8 mouse cellular contexts compared by ENCODE assay signal in genomic region chr14:75834739-75835381, GRCm38 (mm10). TPM values are rescaled to one million over a fixed set of nuclear protein-coding genes. Genes with fewer than 3 reads are reported as not detected.
DNase-seq lines count a peak whose midpoint lies in the region; ATAC-seq and TF ChIP-seq lines count a peak whose summit lies in the region.

No protein-coding gene starts in this region.

- no peak for TF ChIP-seq CTCF in bone marrow, adult 2 months (IDR thresholded peaks at IDR 0.05; ENCODE audit: control insufficient read depth, insufficient read depth, low read length)

- H3K27me3 ChIP-seq in forebrain, embryonic 10.5 days (ENCODE audit: poor library complexity, severe bottlenecking): no peaks in the 10 kb centered on the region
- H3K27me3 ChIP-seq in limb, embryonic 12.5 days: no peaks in the 10 kb centered on the region
- no peaks in the 10 kb centered on the region for H3K27me3 ChIP-seq in midbrain, embryonic 12.5 days
- no peaks in the 10 kb centered on the region for H3K27me3 ChIP-seq in splenic B cell, adult 2 months (ENCODE audit: control insufficient read depth, insufficient read depth, low read length, poor library complexity, severe bottlenecking)

- TF ChIP-seq POLR2A in bone marrow, adult 2 months (IDR thresholded peaks at IDR 0.05; ENCODE audit: borderline replicate concordance, control insufficient read depth, low read depth, low read length): no peak

- ATAC-seq in cerebellum, adult (ENCODE audit: insufficient number of reproducible peaks, low FRiP score, low TSS enrichment): peak; percentile 66; the same call in 1 of the 2 replicates
- ATAC-seq in limb, embryonic 12.5 days (ENCODE audit: insufficient number of reproducible peaks, insufficient read depth, low FRiP score, low TSS enrichment, low read depth): peak; percentile 48
- ATAC-seq in midbrain, embryonic 12.5 days (ENCODE audit: low FRiP score, low read depth): peak; percentile 21; the same call in 1 of the 2 replicates

- H3K4me1 ChIP-seq in bone marrow, adult 2 months (ENCODE audit: control insufficient read depth, insufficient read depth, low read length): peaks cover 6% of the 10 kb centered on the region; the same call in 1 of the 2 replicates
- H3K4me1 ChIP-seq in forebrain, embryonic 10.5 days: peaks cover 39% of the 10 kb centered on the region
- peaks cover 26% of the 10 kb centered on the region for H3K4me1 ChIP-seq in limb, embryonic 12.5 days (replicated peaks)
- H3K4me1 ChIP-seq in midbrain, embryonic 12.5 days: peaks cover 17% of the 10 kb centered on the region

- peak overlapping the region; percentile 69 for H3K9ac ChIP-seq in limb, embryonic 12.5 days (replicated peaks)
- peak overlapping the region; percentile 57 for H3K9ac ChIP-seq in midbrain, embryonic 12.5 days (replicated peaks)

- H3K4me3 ChIP-seq in bone marrow, adult 2 months (replicated peaks; ENCODE audit: control insufficient read depth, low read depth, low read length): peak overlapping the region; percentile 52
- peak overlapping the region; percentile 63 for H3K4me3 ChIP-seq in forebrain, embryonic 10.5 days
- H3K4me3 ChIP-seq in limb, embryonic 12.5 days (replicated peaks): peak overlapping the region; percentile 48
- peak overlapping the region; percentile 43 for H3K4me3 ChIP-seq in midbrain, embryonic 12.5 days

- H3K27ac ChIP-seq in bone marrow, adult 2 months (ENCODE audit: control insufficient read depth, insufficient read depth, low read depth, low read length, poor library complexity): peak overlapping the region; percentile 77
- peak overlapping the region; percentile 96 for H3K27ac ChIP-seq in forebrain, embryonic 10.5 days
- H3K27ac ChIP-seq in limb, embryonic 12.5 days: peak overlapping the region; percentile 98
- H3K27ac ChIP-seq in midbrain, embryonic 12.5 days (replicated peaks): peak overlapping the region; percentile 82

- no peaks in the 10 kb centered on the region for H3K36me3 ChIP-seq in forebrain, embryonic 10.5 days (replicated peaks)
- H3K36me3 ChIP-seq in limb, embryonic 12.5 days: no peaks in the 10 kb centered on the region
- no peaks in the 10 kb centered on the region for H3K36me3 ChIP-seq in midbrain, embryonic 12.5 days
- no peaks in the 10 kb centered on the region for H3K36me3 ChIP-seq in splenic B cell, adult 2 months (ENCODE audit: control insufficient read depth, insufficient read depth, low read length, poor library complexity, severe bottlenecking)

- no peaks in the 10 kb centered on the region for H3K9me3 ChIP-seq in forebrain, embryonic 10.5 days
- H3K9me3 ChIP-seq in limb, embryonic 12.5 days: no peaks in the 10 kb centered on the region
- H3K9me3 ChIP-seq in midbrain, embryonic 12.5 days: no peaks in the 10 kb centered on the region

- peak overlapping the region; percentile 82 for H3K4me2 ChIP-seq in limb, embryonic 12.5 days
- H3K4me2 ChIP-seq in midbrain, embryonic 12.5 days (replicated peaks): peak overlapping the region; percentile 90

- 1% methylated on average over 16 of the region's 16 CpGs for WGBS in bone marrow, adult 2 months
- WGBS in forebrain, embryonic 10.5 days: under 1% methylated on average over 16 of the region's 16 CpGs
- under 1% methylated on average over 16 of the region's 16 CpGs for WGBS in limb, embryonic 12.5 days
- under 1% methylated on average over 16 of the region's 16 CpGs for WGBS in midbrain, embryonic 12.5 days

- DNase-seq in cerebellum, adult 11-12 months: no peak
- DNase-seq in forebrain, embryonic 10.5 days (ENCODE audit: extremely low spot score, low spot score): peak; percentile 76
- peak; percentile 84 for DNase-seq in heart, postnatal 4 days
- DNase-seq in splenic B cell, adult 2 months (ENCODE audit: low read depth, low spot score): peak; percentile 81

RNA-seq across cellular contexts. Expression of gene Tpt1, which starts 10.0 kb away (rescaled TPM):
- polyA plus RNA-seq in bone marrow, adult 2 months (2011; ENCODE audit: insufficient read depth, insufficient read length, low replicate concordance, missing spikeins): 2,309 and 3,063 TPM in 2 replicates
- polyA plus RNA-seq in forebrain, embryonic 10.5 days (2016; fragmentation: Nextera tagmentation; extraction: Ambion mirVana): 885 and 915 TPM in 2 replicates
- total RNA-seq in heart, postnatal 4 days (2021): 1,000 to 10,000 TPM; 3,223 to 3,331 TPM
- polyA plus RNA-seq in limb, embryonic 12.5 days (2016; fragmentation: Nextera tagmentation; extraction: Ambion mirVana): 994 and 1,047 TPM in 2 replicates
- polyA plus RNA-seq in midbrain, embryonic 12.5 days (2016; fragmentation: Nextera tagmentation; extraction: Ambion mirVana): 921 and 956 TPM in 2 replicates

RNA-seq across cellular contexts. Expression of gene Slc25a30, which starts 48.0 kb away (rescaled TPM):
- polyA plus RNA-seq in bone marrow, adult 2 months (2011; ENCODE audit: insufficient read depth, insufficient read length, low replicate concordance, missing spikeins): 4.3 and 6.7 TPM in 2 replicates
- polyA plus RNA-seq in forebrain, embryonic 10.5 days (2016; fragmentation: Nextera tagmentation; extraction: Ambion mirVana): 6.9 and 7.9 TPM in 2 replicates
- total RNA-seq in heart, postnatal 4 days (2021): 10 to 100 TPM; 17.5 to 20.3 TPM
- 4.6 and 4.7 TPM in 2 replicates for polyA plus RNA-seq in limb, embryonic 12.5 days (2016; fragmentation: Nextera tagmentation; extraction: Ambion mirVana)
- 7.5 and 8.3 TPM in 2 replicates for polyA plus RNA-seq in midbrain, embryonic 12.5 days (2016; fragmentation: Nextera tagmentation; extraction: Ambion mirVana)
